Mouse (Mus musculus) forebrain, embryonic 16.5 days (tissue): ENCODE measurements around the gene Lrrc58. TPM values are rescaled to one million over a fixed set of nuclear protein-coding genes. Genes with fewer than 3 reads are reported as not detected.

Experiments
- ATAC-seq: fragments of 200-750 bp; cut with Nextera tagmentation; 2 replicates; pipeline ENCODE4 v1.8.0; 2017; ENCODE audit warnings: mild to moderate bottlenecking, moderate library complexity
- H3K27ac ChIP-seq: fragments of 300-500 bp; sonication (generic); 2 replicates; pipeline ENCODE4 v1.5.1; 2014; ENCODE audit warnings: low read length, control low read depth
- H3K27me3 ChIP-seq: fragments of 300-500 bp; sonication (generic); replicated peaks from 2 replicates; pipeline ENCODE4 v1.6.1; 2014; ENCODE audit warnings: low read length; ENCODE audit not compliant: control insufficient read depth, insufficient read depth
- H3K36me3 ChIP-seq: fragments of 300-500 bp; sonication (generic); 2 replicates; pipeline ENCODE4 v1.6.1; 2014; ENCODE audit not compliant: control insufficient read depth, insufficient read depth
- H3K4me1 ChIP-seq: fragments of 300-500 bp; sonication (generic); replicated peaks from 2 replicates; pipeline ENCODE4 v1.6.1; 2014; ENCODE audit warnings: low read length; ENCODE audit not compliant: control insufficient read depth, insufficient read depth
- H3K4me2 ChIP-seq: fragments of 300-500 bp; sonication (generic); 2 replicates; pipeline ENCODE4 v1.6.1; 2014; ENCODE audit warnings: mild to moderate bottlenecking, low read length, control low read depth
- H3K4me3 ChIP-seq: fragments of 300-500 bp; sonication (generic); replicated peaks from 2 replicates; pipeline ENCODE4 v1.5.1; 2014; ENCODE audit warnings: mild to moderate bottlenecking, low read length, control low read depth
- H3K9ac ChIP-seq: fragments of 300-500 bp; sonication (generic); replicated peaks from 2 replicates; pipeline ENCODE4 v1.6.1; 2014; ENCODE audit warnings: low read depth, low read length, control low read depth
- H3K9me3 ChIP-seq: fragments of 300-500 bp; sonication (generic); 2 replicates; pipeline ENCODE4 v1.6.1; 2016; ENCODE audit warnings: low read length; ENCODE audit not compliant: control insufficient read depth
- WGBS: fragments of 180-500 bp; shearing (Covaris S2); extraction: QIAGEN DNeasy Blood & Tissue Kit; methylation state at CpG from one replicate; pipeline ENCODE4 v1.1.7; 2014; 5-methylcytosine and 5-hydroxymethylcytosine counted together
- polyA plus RNA-seq: library from polyadenylated mRNA; unstranded; fragments of >200 nt; fragmentation: Nextera tagmentation; extraction: Ambion mirVana; gene quantifications from 2 replicates; pipeline ENCODE4 v1.2.1, GENCODE M21; 2015

The Lrrc58 gene
- polyA plus RNA-seq, 1 experiment from 2014 or later = 54.4 TPM

DNA sequence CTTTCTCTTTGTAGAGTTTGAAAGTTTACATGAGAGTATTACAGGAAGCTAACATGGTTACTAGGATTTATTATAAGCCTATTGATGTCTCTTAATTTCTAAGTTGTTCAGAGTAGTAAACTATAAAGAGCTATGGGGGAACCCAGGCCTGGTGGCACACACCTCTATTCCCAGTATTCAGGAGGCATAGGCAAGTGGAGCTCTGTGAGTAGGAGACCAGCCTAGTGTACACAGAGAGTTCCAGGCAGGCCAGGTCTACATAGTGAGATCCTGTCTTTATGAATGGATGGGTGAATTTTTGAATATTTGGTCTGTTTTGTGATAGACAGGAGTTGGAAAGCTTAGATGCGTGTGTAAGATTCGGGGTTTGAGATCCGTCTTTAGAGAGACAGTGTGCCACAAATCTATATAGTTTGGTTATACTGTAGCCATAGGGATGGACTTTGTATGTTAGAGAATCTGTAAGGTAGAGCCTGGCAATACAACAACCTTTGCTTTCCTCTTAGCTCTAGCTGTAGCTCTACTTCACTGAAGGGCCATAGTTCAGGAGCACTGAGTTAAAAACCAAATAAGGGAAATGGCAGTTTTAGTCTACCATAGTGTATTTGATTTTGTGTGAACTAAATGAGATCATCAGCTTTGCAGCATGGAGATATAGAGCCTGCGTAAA is 11.7 kb downstream of the Lrrc58 start:
- H3K27me3 ChIP-seq = no peaks in the 10 kb centered on the region
- peaks cover 34% of the 10 kb centered on the region for H3K36me3 ChIP-seq
- no peak overlapping the region for H3K4me3 ChIP-seq
- no peak overlapping the region for H3K4me2 ChIP-seq
- no peak overlapping the region for H3K9ac ChIP-seq
- no peak overlapping the region for H3K27ac ChIP-seq
- WGBS = 97% methylated on average over 4 of the region's 4 CpGs
- no peaks in the 10 kb centered on the region for H3K9me3 ChIP-seq
- no peak for ATAC-seq
- no peaks in the 10 kb centered on the region for H3K4me1 ChIP-seq

GRCm38 (mm10) chr16:37881168-37881567 is 13.0 kb downstream of the Lrrc58 start:
- H3K4me2 ChIP-seq = no peak overlapping the region
- H3K9me3 ChIP-seq = no peaks in the 10 kb centered on the region
- peaks cover 34% of the 10 kb centered on the region for H3K36me3 ChIP-seq
- H3K9ac ChIP-seq = no peak overlapping the region
- no peak for ATAC-seq
- no peak overlapping the region for H3K4me3 ChIP-seq
- no peak overlapping the region for H3K27ac ChIP-seq
- no peaks in the 10 kb centered on the region for H3K27me3 ChIP-seq
- WGBS = 87% methylated on average over 2 of the region's 2 CpGs
- H3K4me1 ChIP-seq = no peaks in the 10 kb centered on the region

DNA sequence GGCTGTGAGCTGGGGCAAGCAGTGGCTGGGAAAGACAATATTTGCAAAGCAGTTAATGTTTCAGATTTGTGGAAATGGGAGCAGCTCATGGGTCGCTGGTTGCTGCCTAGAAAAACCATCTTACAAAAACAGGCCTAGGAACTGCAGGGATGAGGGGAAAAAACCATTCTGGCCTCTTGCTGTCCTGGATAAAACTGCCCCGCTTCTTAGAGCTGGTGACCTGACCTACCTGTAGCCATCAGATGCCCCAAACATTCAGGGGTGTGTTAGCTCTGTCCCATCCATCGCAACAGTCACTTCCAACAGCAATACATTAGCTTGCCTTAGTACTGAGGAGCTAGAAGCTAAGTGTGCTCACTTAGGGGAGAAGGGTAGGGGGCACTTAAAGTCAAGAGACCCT is 20.8 kb downstream of the Lrrc58 start:
- Histone ChIP-seq H3K9me3 (no peaks in the 10 kb centered on the region), H3K27ac (no peak overlapping the region), H3K9ac (no peak overlapping the region), H3K27me3 (no peaks in the 10 kb centered on the region), H3K4me2 (no peak overlapping the region), H3K4me3 (no peak overlapping the region), H3K4me1 (peaks cover 9% of the 10 kb centered on the region), H3K36me3 (no peaks in the 10 kb centered on the region)
- WGBS = 91% methylated on average over 3 of the region's 3 CpGs
- no peak for ATAC-seq

DNA sequence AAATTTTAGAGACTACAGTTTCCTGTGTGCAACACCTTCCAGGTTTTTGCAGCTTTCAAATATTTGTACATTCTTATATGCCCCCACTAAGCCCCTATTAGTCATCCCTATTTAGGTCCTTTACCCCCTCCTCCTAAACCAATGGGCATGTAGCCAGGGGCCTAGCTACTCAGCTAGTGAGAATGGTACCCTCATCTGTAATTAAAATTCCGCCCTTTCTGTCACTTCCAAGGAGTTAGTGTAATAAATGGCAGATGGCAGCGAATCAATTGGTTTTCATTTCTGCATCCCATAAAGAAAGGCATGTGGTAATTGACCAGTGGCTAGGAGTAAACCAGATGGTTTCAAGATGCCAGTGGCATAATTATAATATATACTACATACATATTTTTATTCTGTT is 24.5 kb downstream of the Lrrc58 start:
- Histone ChIP-seq H3K4me1 (peaks cover 9% of the 10 kb centered on the region), H3K36me3 (no peaks in the 10 kb centered on the region), H3K4me2 (no peak overlapping the region), H3K4me3 (no peak overlapping the region), H3K27ac (peak overlapping the region; percentile 26; the same call in 1 of the 2 replicates), H3K27me3 (no peaks in the 10 kb centered on the region), H3K9ac (no peak overlapping the region), H3K9me3 (no peaks in the 10 kb centered on the region)
- WGBS = 15% methylated on average over 2 of the region's 2 CpGs
- ATAC-seq = peak; percentile 69

GRCm38 (mm10) chr16:37893381-37893780 is 25.2 kb downstream of the Lrrc58 start:
- H3K27ac ChIP-seq = peak overlapping the region; percentile 26; the same call in 1 of the 2 replicates
- no peak overlapping the region for H3K9ac ChIP-seq
- peaks cover 9% of the 10 kb centered on the region for H3K4me1 ChIP-seq
- ATAC-seq = 0 out of 2 replicates have a peak, but pooled peaks have one; percentile 9
- no peaks in the 10 kb centered on the region for H3K27me3 ChIP-seq
- H3K4me2 ChIP-seq = no peak overlapping the region
- H3K9me3 ChIP-seq = no peaks in the 10 kb centered on the region
- no peaks in the 10 kb centered on the region for H3K36me3 ChIP-seq
- WGBS = 54% methylated on average over 6 of the region's 6 CpGs
- H3K4me3 ChIP-seq = no peak overlapping the region

GRCm38 (mm10) chr16:37893942-37894341 is 25.8 kb downstream of the Lrrc58 start:
- no peak for ATAC-seq
- H3K4me1 ChIP-seq = peaks cover 9% of the 10 kb centered on the region
- no peak overlapping the region for H3K4me3 ChIP-seq
- H3K9ac ChIP-seq = no peak overlapping the region
- H3K36me3 ChIP-seq = no peaks in the 10 kb centered on the region
- H3K9me3 ChIP-seq = no peaks in the 10 kb centered on the region
- no peaks in the 10 kb centered on the region for H3K27me3 ChIP-seq
- no peak overlapping the region for H3K4me2 ChIP-seq
- H3K27ac ChIP-seq = no peak overlapping the region
- 68% methylated on average over 2 of the region's 2 CpGs for WGBS

- ATAC-seq = no peak
- Histone ChIP-seq H3K9ac (no peak overlapping the region), H3K4me3 (no peak overlapping the region), H3K4me1 (no peaks in the 10 kb centered on the region), H3K36me3 (no peaks in the 10 kb centered on the region), H3K27me3 (no peaks in the 10 kb centered on the region), H3K27ac (no peak overlapping the region), H3K9me3 (no peaks in the 10 kb centered on the region), H3K4me2 (no peak overlapping the region)
- WGBS = 82% methylated on average over 5 of the region's 5 CpGs
Measured at GRCm38 (mm10) chr16:37898790-37899189, 30.6 kb downstream of the Lrrc58 start.

DNA sequence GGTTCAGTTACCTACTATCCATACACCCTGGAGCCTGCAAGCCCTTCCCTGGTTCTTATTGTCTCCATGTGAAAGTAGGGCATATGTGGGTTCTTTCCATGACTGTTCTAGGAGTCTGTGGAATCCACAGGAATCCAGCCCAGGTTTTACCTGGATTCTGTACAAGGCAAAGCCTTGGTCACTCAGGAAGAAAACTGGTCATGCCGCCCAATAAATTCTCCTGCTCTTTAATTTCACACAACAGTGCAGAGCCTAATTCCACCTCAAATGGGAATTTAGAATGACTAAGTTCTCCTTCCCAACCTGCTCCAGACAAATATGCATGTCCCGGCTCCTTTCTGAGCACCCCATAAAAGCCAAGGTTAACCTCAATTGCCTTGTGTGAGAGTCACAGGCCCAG is 31.2 kb downstream of the Lrrc58 start:
- no peak overlapping the region for H3K4me2 ChIP-seq
- no peak for ATAC-seq
- H3K27ac ChIP-seq = no peak overlapping the region
- H3K4me1 ChIP-seq = no peaks in the 10 kb centered on the region
- no peak overlapping the region for H3K4me3 ChIP-seq
- H3K9ac ChIP-seq = no peak overlapping the region
- H3K27me3 ChIP-seq = no peaks in the 10 kb centered on the region
- H3K36me3 ChIP-seq = no peaks in the 10 kb centered on the region
- H3K9me3 ChIP-seq = no peaks in the 10 kb centered on the region
- WGBS = 38% methylated on average over 2 of the region's 2 CpGs

GRCm38 (mm10) chr16:37901318-37901717 is 33.1 kb downstream of the Lrrc58 start:
- H3K9me3 ChIP-seq = no peaks in the 10 kb centered on the region
- H3K27me3 ChIP-seq = no peaks in the 10 kb centered on the region
- H3K4me3 ChIP-seq = no peak overlapping the region
- no peak overlapping the region for H3K9ac ChIP-seq
- H3K27ac ChIP-seq = no peak overlapping the region
- no peak for ATAC-seq
- H3K4me2 ChIP-seq = no peak overlapping the region
- H3K36me3 ChIP-seq = no peaks in the 10 kb centered on the region
- 38% methylated on average over 11 of the region's 11 CpGs for WGBS
- H3K4me1 ChIP-seq = no peaks in the 10 kb centered on the region

DNA sequence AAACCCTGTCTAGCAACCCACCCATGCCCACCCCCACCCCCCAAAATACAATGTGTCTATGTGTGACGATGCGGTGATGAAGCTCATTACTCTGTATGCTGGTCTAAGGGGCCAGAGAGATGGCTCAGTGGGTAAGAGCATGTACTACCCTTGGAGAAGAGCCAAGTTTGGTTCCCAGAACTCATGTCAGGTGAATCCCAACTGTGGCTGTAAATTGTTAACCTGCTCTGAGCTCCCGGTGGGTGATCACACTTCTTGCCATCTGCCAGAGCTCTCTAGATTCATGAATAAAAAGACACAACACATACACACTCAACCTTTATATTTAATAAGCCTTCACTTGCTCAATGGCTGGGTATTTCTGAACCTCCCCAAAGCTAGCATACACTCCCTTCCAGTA is 38.3 kb downstream of the Lrrc58 start:
- Histone ChIP-seq H3K9me3 (peaks cover 3% of the 10 kb centered on the region; the same call in 1 of the 2 replicates), H3K4me3 (no peak overlapping the region), H3K4me1 (no peaks in the 10 kb centered on the region), H3K27me3 (no peaks in the 10 kb centered on the region), H3K9ac (no peak overlapping the region), H3K36me3 (no peaks in the 10 kb centered on the region), H3K27ac (no peak overlapping the region), H3K4me2 (no peak overlapping the region)
- no peak for ATAC-seq
- 84% methylated on average over 3 of the region's 3 CpGs for WGBS
